Mouse (Mus musculus) leukemia stem cell, adult 10-12 weeks (primary cell): ENCODE data around the gene Heatr6. TPM values are rescaled to one million over a fixed set of nuclear protein-coding genes. Genes with fewer than 3 reads are reported as not detected.

ENCODE experiments used
- polyA plus RNA-seq: library from polyadenylated mRNA; stranded (reverse); fragments of >175 nt; gene quantifications from 2 replicates; pipeline ENCODE4 v1.2.3, GENCODE M21; 2012; ENCODE audit warnings: low replicate concordance

The Heatr6 gene
- polyA plus RNA-seq, result 4.6 and 8.6 TPM in 2 replicates

GRCm38 (mm10) chr11:83753581-83754181 lies at the start of gene Heatr6:
Gene Heatr6 (plus strand): TSS chr11:83753696.

DNA sequence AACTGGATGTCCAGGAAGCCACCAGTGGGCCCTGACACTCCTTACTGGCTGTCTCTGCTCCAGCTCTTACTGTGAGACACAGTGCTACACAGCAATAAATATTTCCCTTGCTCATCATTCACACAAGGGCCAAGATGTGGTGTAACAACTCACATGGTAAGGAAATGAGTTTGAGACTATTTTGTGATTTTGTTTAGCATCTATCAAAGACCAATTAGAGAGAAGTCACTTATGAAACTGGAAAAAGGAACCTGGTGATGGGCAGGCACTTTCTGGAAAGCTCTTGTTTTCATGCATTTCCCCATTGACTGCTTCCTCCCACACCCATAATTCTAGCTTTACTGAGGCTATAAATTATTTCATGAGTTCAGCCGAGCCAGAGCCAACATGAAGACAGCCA lies 49.8 kb upstream of the Heatr6 start, which contains the start of gene Wfdc17:
Wfdc17 (plus strand) TSS at position 287 of the 400 bp plus-strand sequence.

GRCm38 (mm10) chr11:83708715-83709114 lies 44.8 kb upstream of the Heatr6 start, which contains the start of gene Wfdc18:
Gene Wfdc18 (plus strand): TSS chr11:83709015.

DNA sequence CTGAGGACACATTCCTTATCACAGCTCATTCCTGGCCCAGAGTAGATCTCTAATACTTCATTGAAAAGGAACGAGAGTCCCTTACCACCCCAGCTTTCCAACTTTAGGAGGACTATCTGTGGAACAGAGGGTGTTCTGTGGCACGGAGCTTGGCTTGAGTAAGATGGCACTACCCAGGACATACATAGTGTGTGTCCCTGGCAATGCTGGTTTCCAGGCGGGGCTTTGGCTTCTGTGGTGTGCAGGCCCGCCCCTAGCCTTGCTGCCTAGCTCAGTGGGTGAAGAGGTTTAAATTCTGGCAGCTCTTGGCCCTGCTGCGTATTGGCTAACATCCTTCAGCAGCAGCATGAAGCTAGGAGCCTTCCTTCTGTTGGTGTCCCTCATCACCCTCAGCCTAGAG lies 6.8 kb upstream of the Heatr6 start, which contains the start of gene Wfdc21:
Wfdc21 (plus strand) TSS at position 260 of the 400 bp plus-strand sequence.

Other genes starting within 250 kb of the Heatr6 start
- not detected in 2 replicates for gene Heatr9, start 231.5 kb upstream of the Heatr6 start, polyA plus RNA-seq
- 20.3 and 71.8 TPM in 2 replicates for gene Ccl5, start 223.2 kb upstream of the Heatr6 start, polyA plus RNA-seq
- 0.29 TPM in 1 of 2 replicates, not detected in the other for gene Ccl9, start 175.1 kb upstream of the Heatr6 start, polyA plus RNA-seq
- 7.6 TPM in 1 of 2 replicates, not detected in the other for gene Ccl6, start 160.6 kb upstream of the Heatr6 start, polyA plus RNA-seq
- gene Rpl9-ps1, start 108.1 kb upstream of the Heatr6 start, polyA plus RNA-seq, result 0.36 TPM in 1 of 2 replicates, not detected in the other
- 0.25 and 2.2 TPM in 2 replicates for gene Ccl3, start 104.3 kb upstream of the Heatr6 start, polyA plus RNA-seq
- 1.1 and 4.5 TPM in 2 replicates for gene Ccl4, start 91.1 kb upstream of the Heatr6 start, polyA plus RNA-seq
- gene Wfdc17, start 49.7 kb upstream of the Heatr6 start, polyA plus RNA-seq, result not detected in 2 replicates
- not detected in 2 replicates for gene Wfdc18, start 44.7 kb upstream of the Heatr6 start, polyA plus RNA-seq
- gene Wfdc21, start 6.8 kb upstream of the Heatr6 start, polyA plus RNA-seq, result not detected in 2 replicates
- not detected in 2 replicates for gene Hnf1b, start 96.4 kb downstream of the Heatr6 start, polyA plus RNA-seq
- gene Ddx52, start 188.4 kb downstream of the Heatr6 start, polyA plus RNA-seq, result 0.37 and 2.0 TPM in 2 replicates
- 2.5 and 25.9 TPM in 2 replicates for gene Synrg, start 210.7 kb downstream of the Heatr6 start, polyA plus RNA-seq